Mouse (Mus musculus) lung, postnatal 25 days (tissue): ENCODE data around the gene Sit1.
A peak's percentile ranks its signal among the peaks of the same experiment; 100 is the strongest.

ENCODE experiments used
- DNase-seq: peaks from one replicate; pipeline ENCODE4 v3.0.0; 2022; ENCODE audit warnings: low spot score

Sit1 gene

GRCm38 (mm10) chr4:43466872-43467271, 16.7 kb downstream of the Sit1 start:
- DNase-seq = no peak

GRCm38 (mm10) chr4:43465935-43466334, 17.6 kb downstream of the Sit1 start:
- DNase-seq = no peak

GRCm38 (mm10) chr4:43463102-43463501, 20.4 kb downstream of the Sit1 start:
- no peak for DNase-seq

GRCm38 (mm10) chr4:43457124-43457523, 26.4 kb downstream of the Sit1 start:
- DNase-seq = no peak

GRCm38 (mm10) chr4:43456470-43456869, 27.1 kb downstream of the Sit1 start:
- DNase-seq = peak; percentile 47

- DNase-seq = no peak
Measured at GRCm38 (mm10) chr4:43454041-43454836, 29.3 kb downstream of the Sit1 start, which contains the start of gene Cd72. Gene Cd72 (minus strand): TSS chr4:43454628.

GRCm38 (mm10) chr4:43453413-43453812, 30.1 kb downstream of the Sit1 start:
- no peak for DNase-seq

GRCm38 (mm10) chr4:43452315-43452714, 31.2 kb downstream of the Sit1 start:
- DNase-seq = no peak

GRCm38 (mm10) chr4:43448554-43448953, 35.0 kb downstream of the Sit1 start:
- no peak for DNase-seq

GRCm38 (mm10) chr4:43447251-43447650, 36.3 kb downstream of the Sit1 start:
- DNase-seq = no peak

GRCm38 (mm10) chr4:43443511-43443910, 40.0 kb downstream of the Sit1 start:
- DNase-seq = no peak

- peak; percentile 73 for DNase-seq
Measured at GRCm38 (mm10) chr4:43442456-43443361, 40.8 kb downstream of the Sit1 start.

- DNase-seq = peak; percentile 99
Measured at GRCm38 (mm10) chr4:43442044-43442443, 41.5 kb downstream of the Sit1 start.

GRCm38 (mm10) chr4:43441639-43442038, 41.9 kb downstream of the Sit1 start, which contains the start of gene Tesk1:
Gene Tesk1 (plus strand): TSS chr4:43441939.
- DNase-seq = no peak

GRCm38 (mm10) chr4:43432832-43433231, 50.7 kb downstream of the Sit1 start:
- no peak for DNase-seq
